Mouse (Mus musculus) heart, embryonic 11.5 days (tissue): ENCODE measurements at regions not wholly inside any gene's neighbourhood (a gene's known extent, or its start where the extent isn't known, plus 50 kb on each side); places are given as distances from the start of the nearest gene placed in this dataset.
A peak's percentile ranks its signal among the peaks of the same experiment; 100 is the strongest.

ENCODE experiments used
- ATAC-seq: fragments of 200-750 bp; cut with Nextera tagmentation; replicated peaks from 2 replicates; pipeline ENCODE4 v1.8.0; 2017; ENCODE audit warnings: moderate library complexity; ENCODE audit not compliant: insufficient number of reproducible peaks, low FRiP score, low TSS enrichment
- H3K27ac ChIP-seq: fragments of 300-500 bp; sonication (generic); 2 replicates; pipeline ENCODE4 v1.5.1; 2014; ENCODE audit warnings: mild to moderate bottlenecking, low read depth, low read length
- H3K27me3 ChIP-seq: fragments of 300-500 bp; sonication (generic); 2 replicates; pipeline ENCODE4 v1.6.1; 2014; ENCODE audit warnings: mild to moderate bottlenecking, low read length, mixed read lengths; ENCODE audit not compliant: control insufficient read depth, insufficient read depth
- H3K36me3 ChIP-seq: fragments of 300-500 bp; sonication (generic); 2 replicates; pipeline ENCODE4 v1.6.1; 2014; ENCODE audit warnings: mild to moderate bottlenecking, low read length, moderate library complexity, mixed read lengths; ENCODE audit not compliant: control insufficient read depth, insufficient read depth
- H3K4me1 ChIP-seq: fragments of 300-500 bp; sonication (generic); 2 replicates; pipeline ENCODE4 v1.6.1; 2014; ENCODE audit warnings: low read length; ENCODE audit not compliant: control insufficient read depth, insufficient read depth
- H3K4me2 ChIP-seq: fragments of 300-500 bp; sonication (generic); 2 replicates; pipeline ENCODE4 v1.6.1; 2014; ENCODE audit warnings: mild to moderate bottlenecking, moderate library complexity
- H3K4me3 ChIP-seq: fragments of 300-500 bp; sonication (generic); 2 replicates; pipeline ENCODE4 v1.5.1; 2014; ENCODE audit warnings: low read depth, low read length
- H3K9ac ChIP-seq: fragments of 300-500 bp; sonication (generic); 2 replicates; pipeline ENCODE4 v1.6.1; 2014; ENCODE audit warnings: mild to moderate bottlenecking, low read depth, low read length, moderate library complexity
- H3K9me3 ChIP-seq: fragments of 300-500 bp; sonication (generic); replicated peaks from 2 replicates; pipeline ENCODE4 v1.6.1; 2016; ENCODE audit warnings: low read length; ENCODE audit not compliant: control insufficient read depth
- WGBS: fragments of 180-500 bp; shearing (Covaris S2); extraction: QIAGEN DNeasy Blood & Tissue Kit; methylation state at CpG from one replicate; pipeline ENCODE4 v1.1.7; 2014; ENCODE audit not compliant: insufficient replicate concordance; 5-methylcytosine and 5-hydroxymethylcytosine counted together

DNA sequence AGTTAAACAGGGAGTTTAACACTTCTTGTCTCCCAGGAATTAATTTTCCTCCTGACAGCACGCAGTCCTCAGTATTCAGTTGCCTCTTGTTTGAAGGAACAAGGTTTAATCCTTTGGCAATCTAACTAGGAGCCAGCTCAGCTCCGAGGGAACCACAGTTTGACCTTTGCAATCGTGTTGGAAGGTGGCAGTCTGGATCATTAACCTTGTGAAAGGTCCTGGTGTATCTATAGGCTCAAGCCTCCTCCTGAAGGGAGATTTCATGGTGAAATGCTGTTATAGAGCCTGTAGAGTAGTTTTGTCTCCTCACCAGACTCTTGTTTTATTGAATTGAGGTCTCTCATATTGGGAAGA lies 1723.6 kb upstream of the Gm7489 start:
- Histone ChIP-seq H3K9ac (no peak overlapping the region), H3K4me3 (no peak overlapping the region), H3K36me3 (no peaks in the 10 kb centered on the region), H3K27me3 (no peaks in the 10 kb centered on the region), H3K27ac (no peak overlapping the region), H3K4me1 (no peaks in the 10 kb centered on the region), H3K4me2 (no peak overlapping the region), H3K9me3 (no peaks in the 10 kb centered on the region)
- 14% methylated on average over 3 of the region's 3 CpGs for WGBS
- ATAC-seq = no peak

DNA sequence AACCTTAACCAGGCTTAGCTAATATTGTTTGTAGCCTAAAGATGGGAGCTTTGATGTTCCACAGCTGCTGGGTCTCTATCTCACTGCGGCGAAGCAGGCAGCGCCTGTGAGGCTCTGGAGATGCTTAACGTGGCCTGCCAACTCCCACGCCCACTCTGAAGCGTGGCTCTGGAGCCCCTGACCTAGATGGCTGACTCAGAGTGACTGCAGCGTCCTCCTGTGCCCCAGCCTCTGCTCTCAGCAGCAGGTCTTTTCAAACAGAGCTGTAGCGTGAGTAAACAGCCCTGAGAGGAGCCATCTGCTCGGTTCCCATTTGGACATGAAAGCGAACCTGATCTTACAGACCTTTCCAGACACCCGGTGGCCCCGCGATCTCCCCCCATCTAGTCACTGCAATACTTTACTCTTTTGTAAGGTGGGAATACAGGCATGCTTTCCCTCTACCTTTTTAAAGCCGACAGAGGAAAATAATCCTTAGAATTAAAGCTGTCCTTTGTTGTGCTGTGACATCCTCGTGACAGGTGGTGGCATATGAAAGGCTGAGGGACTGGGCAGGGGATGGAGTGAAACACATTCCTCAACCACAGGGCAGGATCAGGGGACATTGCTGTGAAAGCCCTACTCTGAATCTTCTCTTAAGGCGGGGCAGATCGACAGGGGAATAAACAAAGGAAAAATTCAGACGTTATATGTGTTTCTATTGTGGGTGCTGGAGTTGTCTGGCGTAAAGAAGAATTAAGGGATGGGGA lies 1723.0 kb upstream of the Gm7489 start:
- Histone ChIP-seq H3K4me2 (peak overlapping the region; percentile 42), H3K27ac (no peak overlapping the region), H3K36me3 (no peaks in the 10 kb centered on the region), H3K9me3 (no peaks in the 10 kb centered on the region), H3K4me3 (no peak overlapping the region), H3K4me1 (no peaks in the 10 kb centered on the region), H3K27me3 (no peaks in the 10 kb centered on the region), H3K9ac (0 out of 2 replicates have a peak overlapping the region, but pooled peaks have one; percentile 24)
- WGBS = 27% methylated on average over 19 of the region's 19 CpGs
- ATAC-seq = no peak

DNA sequence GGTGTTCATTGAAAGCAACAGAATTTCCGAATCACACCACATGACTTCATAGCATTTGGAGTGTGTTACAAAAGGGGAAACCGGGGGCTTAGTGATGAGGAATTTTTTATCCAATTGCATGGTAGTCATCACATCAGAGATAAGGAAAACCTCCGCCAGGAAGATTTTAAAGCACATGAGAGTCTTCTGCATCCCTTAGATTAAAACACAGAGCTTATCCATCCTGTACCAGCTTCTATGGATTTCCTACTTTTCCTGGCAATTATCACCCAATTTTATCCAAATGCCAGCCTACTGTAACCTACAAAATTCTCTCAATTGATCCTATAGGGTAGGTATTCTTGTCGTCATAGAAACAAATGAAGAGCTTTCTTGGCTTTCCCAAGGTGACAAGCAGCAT lies 1718.6 kb upstream of the Gm7489 start:
- H3K4me3 ChIP-seq = no peak overlapping the region
- no peak overlapping the region for H3K9ac ChIP-seq
- no peaks in the 10 kb centered on the region for H3K9me3 ChIP-seq
- no peaks in the 10 kb centered on the region for H3K27me3 ChIP-seq
- ATAC-seq = no peak
- H3K4me1 ChIP-seq = no peaks in the 10 kb centered on the region; the same call in 1 of the 2 replicates
- no peaks in the 10 kb centered on the region for H3K36me3 ChIP-seq
- H3K4me2 ChIP-seq = no peak overlapping the region
- WGBS = 65% methylated on average over 4 of the region's 4 CpGs
- no peak overlapping the region for H3K27ac ChIP-seq

DNA sequence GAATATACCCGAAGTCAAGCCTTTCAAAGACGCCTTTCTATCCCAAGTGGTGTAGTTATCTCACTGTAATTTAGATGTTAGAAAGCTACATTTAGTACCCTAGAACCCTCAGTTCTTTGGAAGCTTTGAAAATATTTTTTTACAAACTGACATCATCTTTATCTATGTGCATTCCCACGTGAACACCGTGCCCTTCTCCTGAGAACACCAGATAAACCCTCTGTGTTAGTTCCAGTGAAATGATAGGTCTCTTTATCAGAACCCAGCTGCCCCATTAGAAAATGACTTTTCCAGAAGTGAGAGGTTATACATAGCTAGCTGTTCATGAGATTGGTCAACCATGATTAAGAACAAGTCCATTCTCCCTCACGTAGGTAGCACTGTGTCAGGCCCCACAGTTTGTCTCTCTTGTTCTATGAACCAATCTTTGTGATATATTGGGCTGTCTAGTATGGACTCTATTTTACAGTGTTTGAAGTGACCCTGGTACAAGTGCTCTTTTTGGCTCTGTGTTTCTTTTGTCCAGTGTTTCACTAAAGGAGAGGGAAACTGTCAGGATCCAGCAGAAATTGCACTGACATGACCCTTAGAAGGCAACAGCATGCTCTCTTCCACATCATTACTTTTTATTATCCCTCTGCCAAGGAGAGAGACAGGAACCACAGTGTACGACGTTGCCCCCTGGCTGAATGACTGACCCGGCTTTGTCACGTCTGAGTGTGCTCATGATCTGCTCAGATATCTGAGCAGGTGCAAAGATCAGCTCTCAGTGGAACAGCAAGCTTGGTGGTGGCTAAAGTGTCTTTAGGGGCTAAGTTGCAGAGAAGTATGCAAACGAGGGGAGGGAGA lies 1717.9 kb upstream of the Gm7489 start:
- Histone ChIP-seq H3K4me1 (no peaks in the 10 kb centered on the region; the same call in 1 of the 2 replicates), H3K36me3 (no peaks in the 10 kb centered on the region), H3K27me3 (no peaks in the 10 kb centered on the region), H3K4me3 (no peak overlapping the region), H3K9ac (no peak overlapping the region), H3K9me3 (no peaks in the 10 kb centered on the region), H3K27ac (no peak overlapping the region), H3K4me2 (no peak overlapping the region)
- 60% methylated on average over 10 of the region's 10 CpGs for WGBS
- no peak for ATAC-seq

DNA sequence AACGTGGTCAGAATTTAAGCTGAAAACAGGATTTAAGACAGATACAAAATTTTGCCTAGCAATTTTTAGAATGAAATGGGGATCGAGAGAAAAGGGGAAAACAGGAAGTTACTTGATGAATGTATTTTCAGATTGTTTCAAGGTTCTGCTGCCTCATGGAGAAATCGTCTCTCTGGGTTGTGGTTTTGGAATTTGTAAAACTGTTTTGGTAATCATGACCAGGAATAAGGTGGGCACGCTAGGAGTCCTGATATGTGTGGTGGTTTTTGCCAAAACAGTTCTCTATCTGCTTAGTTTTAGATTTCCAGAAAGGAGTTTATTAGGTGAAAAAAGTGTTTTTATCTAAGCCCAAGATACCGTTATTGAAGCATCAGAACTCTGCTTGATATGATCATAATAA lies 1716.9 kb upstream of the Gm7489 start:
- ATAC-seq = no peak
- no peaks in the 10 kb centered on the region; the same call in 1 of the 2 replicates for H3K4me1 ChIP-seq
- WGBS = 73% methylated on average over 5 of the region's 5 CpGs

GRCm38 (mm10) chr15:52176951-52177350 lies 1707.8 kb upstream of the Gm7489 start:
- Histone ChIP-seq H3K4me2 (no peak overlapping the region), H3K9me3 (no peaks in the 10 kb centered on the region), H3K27me3 (no peaks in the 10 kb centered on the region), H3K27ac (no peak overlapping the region), H3K9ac (no peak overlapping the region), H3K4me1 (no peaks in the 10 kb centered on the region), H3K36me3 (no peaks in the 10 kb centered on the region), H3K4me3 (no peak overlapping the region)
- 72% methylated on average over 1 of the region's 1 CpGs for WGBS
- ATAC-seq = no peak

More for the DNA sequence above, 1716.9 kb upstream of the Gm7489 start:
- no peak overlapping the region for H3K9ac ChIP-seq
- H3K36me3 ChIP-seq = no peaks in the 10 kb centered on the region
- no peak overlapping the region for H3K27ac ChIP-seq
- no peak overlapping the region for H3K4me3 ChIP-seq
- no peaks in the 10 kb centered on the region for H3K9me3 ChIP-seq
- H3K27me3 ChIP-seq = no peaks in the 10 kb centered on the region
- H3K4me2 ChIP-seq = no peak overlapping the region

DNA sequence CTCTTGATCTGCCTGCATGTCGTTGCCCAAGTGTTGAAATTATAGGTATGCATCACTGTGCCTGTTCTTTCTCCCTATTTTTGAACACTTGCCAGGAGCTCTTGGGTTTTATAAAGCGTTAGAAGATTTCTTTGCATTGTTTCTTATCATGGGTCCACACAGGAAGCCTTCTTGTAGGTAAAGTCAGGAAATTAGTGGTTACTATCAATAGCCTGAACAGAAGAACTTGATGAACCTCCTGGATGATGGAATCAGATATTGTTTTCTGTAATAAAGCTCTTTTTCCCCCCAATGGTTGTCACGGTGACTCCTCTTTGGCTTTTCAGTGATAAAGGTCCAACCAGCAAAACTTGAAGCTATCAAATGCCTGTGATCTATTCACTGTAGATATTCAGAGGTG lies 1706.0 kb upstream of the Gm7489 start:
- 61% methylated on average over 3 of the region's 3 CpGs for WGBS
- no peak overlapping the region for H3K4me3 ChIP-seq
- H3K4me2 ChIP-seq = no peak overlapping the region
- no peaks in the 10 kb centered on the region for H3K27me3 ChIP-seq
- no peak overlapping the region for H3K9ac ChIP-seq
- no peaks in the 10 kb centered on the region for H3K9me3 ChIP-seq
- no peak for ATAC-seq
- no peaks in the 10 kb centered on the region for H3K4me1 ChIP-seq
- no peak overlapping the region for H3K27ac ChIP-seq
- H3K36me3 ChIP-seq = no peaks in the 10 kb centered on the region

DNA sequence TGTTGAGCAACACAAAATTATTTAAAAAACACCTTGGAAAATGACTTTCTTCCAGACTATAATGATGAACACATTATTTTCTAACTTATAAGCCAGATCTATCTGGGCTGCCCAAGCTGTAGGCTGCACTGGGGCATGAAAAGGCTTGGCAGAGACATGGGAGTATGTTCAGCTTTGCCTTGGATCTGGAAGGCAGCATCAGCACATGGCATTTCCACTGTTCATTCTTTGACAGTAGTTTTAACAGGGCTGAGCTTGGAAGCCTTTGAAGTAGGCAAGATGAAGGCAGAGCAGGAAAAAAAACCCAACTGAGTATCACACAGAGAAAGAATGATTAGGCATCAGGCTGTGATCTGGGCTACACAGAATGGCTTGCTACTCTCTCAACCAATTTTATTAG lies 1705.3 kb upstream of the Gm7489 start:
- H3K27me3 ChIP-seq = no peaks in the 10 kb centered on the region
- H3K9ac ChIP-seq = no peak overlapping the region
- H3K4me3 ChIP-seq = no peak overlapping the region
- no peaks in the 10 kb centered on the region for H3K4me1 ChIP-seq
- no peak overlapping the region for H3K4me2 ChIP-seq
- no peaks in the 10 kb centered on the region for H3K36me3 ChIP-seq
- no peak overlapping the region for H3K27ac ChIP-seq
- no peaks in the 10 kb centered on the region for H3K9me3 ChIP-seq
- no peak for ATAC-seq
